Mouse (Mus musculus): Measurements from ENCODE around the gene Ppp1r13b. TPM values are rescaled to one million over a fixed set of nuclear protein-coding genes. Genes with fewer than 3 reads are reported as not detected.
A peak's percentile ranks its signal among the peaks of the same experiment; 100 is the strongest.

Gene Ppp1r13b
- polyA plus RNA-seq, 1 experiment: 32.1 TPM

DNA sequence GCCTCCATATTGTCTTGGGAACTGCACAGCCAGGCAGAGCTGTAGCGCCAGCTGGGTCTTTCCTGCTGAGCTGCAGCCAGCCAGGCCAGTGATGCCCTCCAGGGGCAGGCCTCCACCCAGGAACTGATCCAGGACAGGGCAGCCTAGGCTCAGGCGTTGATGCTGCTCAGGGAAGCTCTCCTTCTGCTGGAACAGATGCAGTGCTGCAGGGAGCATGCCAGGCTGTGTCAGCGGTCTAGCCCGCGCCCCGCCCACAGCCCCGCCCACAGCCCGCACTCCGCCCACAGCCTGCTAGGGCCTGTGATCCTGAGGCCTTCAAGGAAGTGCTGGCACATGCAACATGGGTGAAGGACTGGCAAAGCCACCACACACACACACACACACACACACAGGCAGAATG lies 98.1 kb downstream of the Ppp1r13b start:
- peak overlapping the region; percentile 6; the same call in 1 of the 2 replicates for H3K4me3 ChIP-seq (ENCODE audit: insufficient read depth, low read length)
- H3K4me1 ChIP-seq (ENCODE audit: control insufficient read depth, insufficient read depth, low read length): peaks cover 8% of the 10 kb centered on the region; the same call in 1 of the 2 replicates
- TF ChIP-seq CTCF (IDR thresholded peaks at IDR 0.05; ENCODE audit: extremely low read depth, insufficient read depth, low read length): no peak
- peak; percentile 66; the same call in 1 of the 2 replicates for TF ChIP-seq POLR2A (IDR thresholded peaks at IDR 0.05; ENCODE audit: extremely low read depth, insufficient read depth, low read length)
- peak overlapping the region; percentile 33 for H3K27ac ChIP-seq (ENCODE audit: insufficient read depth, low read length)

DNA sequence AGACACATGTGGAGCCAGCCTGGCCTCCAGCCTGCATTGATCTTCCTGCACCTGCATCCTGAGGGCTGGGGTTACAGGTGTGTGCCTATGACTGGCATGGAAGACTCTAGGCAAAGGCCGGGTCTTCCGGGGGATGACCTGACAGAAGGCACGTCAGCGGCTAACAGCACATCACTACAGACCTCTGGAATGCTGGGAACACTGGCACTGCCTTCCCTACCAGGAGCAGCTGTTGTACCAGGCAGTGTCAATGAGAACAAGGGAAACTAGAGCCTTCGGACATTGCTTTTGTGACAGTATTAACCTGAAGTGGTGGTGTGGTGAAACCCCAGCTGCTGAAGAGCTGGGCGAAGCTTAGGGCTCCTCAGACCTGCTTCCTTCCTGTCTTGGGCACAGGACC lies 99.1 kb downstream of the Ppp1r13b start:
- Histone ChIP-seq H3K27ac (ENCODE audit: insufficient read depth, low read length) (peak overlapping the region; percentile 33; the same call in 1 of the 2 replicates), H3K4me3 (ENCODE audit: insufficient read depth, low read length) (peak overlapping the region; percentile 6; the same call in 1 of the 2 replicates), H3K4me1 (ENCODE audit: control insufficient read depth, insufficient read depth, low read length) (peaks cover 8% of the 10 kb centered on the region; the same call in 1 of the 2 replicates)
- TF ChIP-seq CTCF (IDR thresholded peaks at IDR 0.05; ENCODE audit: extremely low read depth, insufficient read depth, low read length) (no peak), POLR2A (IDR thresholded peaks at IDR 0.05; ENCODE audit: extremely low read depth, insufficient read depth, low read length) (no peak)

DNA sequence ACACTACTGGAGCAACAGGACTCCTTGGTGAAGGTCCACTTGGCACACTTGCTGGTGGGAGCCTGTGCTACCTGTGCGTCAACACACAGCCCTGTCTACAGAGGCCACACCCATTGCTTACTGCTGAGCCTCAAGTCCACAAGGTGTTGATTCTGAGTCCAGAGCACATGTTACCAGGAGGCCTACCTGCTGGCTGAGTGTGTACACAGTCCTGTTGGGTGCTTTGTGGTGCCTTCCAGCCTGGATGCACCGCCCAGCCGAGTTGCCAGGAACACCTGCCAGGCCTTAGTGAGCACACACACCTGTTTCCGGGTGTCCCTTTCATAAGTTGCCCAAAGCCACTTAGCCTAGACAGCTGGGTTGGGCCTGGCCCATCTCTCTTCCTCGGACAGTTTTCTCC lies 104.4 kb downstream of the Ppp1r13b start:
- Histone ChIP-seq H3K27ac (ENCODE audit: insufficient read depth, low read length) (no peak overlapping the region), H3K4me3 (ENCODE audit: insufficient read depth, low read length) (no peak overlapping the region), H3K4me1 (ENCODE audit: control insufficient read depth, insufficient read depth, low read length) (peaks cover 11% of the 10 kb centered on the region)
- no peak for TF ChIP-seq POLR2A (IDR thresholded peaks at IDR 0.05; ENCODE audit: extremely low read depth, insufficient read depth, low read length)
- no peak for TF ChIP-seq CTCF (IDR thresholded peaks at IDR 0.05; ENCODE audit: extremely low read depth, insufficient read depth, low read length)

DNA sequence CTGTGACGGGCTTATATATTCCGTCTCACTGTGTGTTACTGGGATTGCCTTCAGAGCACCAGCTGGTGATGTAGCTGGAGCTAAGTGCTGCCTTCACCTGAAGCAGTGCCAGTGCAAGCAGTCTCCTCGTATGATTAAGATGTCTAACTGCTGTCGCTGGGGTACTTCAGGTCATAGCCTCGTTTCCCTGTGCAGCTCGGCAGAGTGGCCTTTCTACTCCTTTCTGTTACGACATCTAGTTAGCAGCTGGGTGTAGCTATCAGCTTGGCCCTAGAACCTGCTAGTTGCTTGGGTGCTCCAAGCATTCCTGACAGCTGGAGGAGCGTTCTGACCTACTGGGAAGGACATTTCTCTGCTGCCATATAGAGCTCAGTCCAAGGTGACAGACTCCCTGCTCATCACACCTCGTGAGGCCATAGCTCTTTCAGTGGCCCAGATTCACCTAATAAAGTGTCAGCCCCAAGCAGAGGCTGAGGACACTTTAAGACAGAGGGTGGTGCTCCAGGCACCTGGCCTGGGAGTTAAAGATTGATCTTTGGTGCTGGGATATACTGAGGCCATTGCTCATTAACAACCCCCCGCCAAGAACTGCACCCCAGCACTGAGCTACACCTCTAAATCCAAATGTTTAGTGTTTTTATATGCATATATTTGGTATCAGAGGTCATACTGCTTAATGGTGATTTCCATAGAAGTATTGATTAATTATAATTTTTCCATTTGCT lies 107.3 kb downstream of the Ppp1r13b start:
- Histone ChIP-seq H3K27ac (ENCODE audit: insufficient read depth, low read length) (no peak overlapping the region), H3K4me1 (ENCODE audit: control insufficient read depth, insufficient read depth, low read length) (peaks cover 9% of the 10 kb centered on the region), H3K4me3 (ENCODE audit: insufficient read depth, low read length) (no peak overlapping the region)
- TF ChIP-seq CTCF (IDR thresholded peaks at IDR 0.05; ENCODE audit: extremely low read depth, insufficient read depth, low read length) (no peak), POLR2A (IDR thresholded peaks at IDR 0.05; ENCODE audit: extremely low read depth, insufficient read depth, low read length) (no peak)

DNA sequence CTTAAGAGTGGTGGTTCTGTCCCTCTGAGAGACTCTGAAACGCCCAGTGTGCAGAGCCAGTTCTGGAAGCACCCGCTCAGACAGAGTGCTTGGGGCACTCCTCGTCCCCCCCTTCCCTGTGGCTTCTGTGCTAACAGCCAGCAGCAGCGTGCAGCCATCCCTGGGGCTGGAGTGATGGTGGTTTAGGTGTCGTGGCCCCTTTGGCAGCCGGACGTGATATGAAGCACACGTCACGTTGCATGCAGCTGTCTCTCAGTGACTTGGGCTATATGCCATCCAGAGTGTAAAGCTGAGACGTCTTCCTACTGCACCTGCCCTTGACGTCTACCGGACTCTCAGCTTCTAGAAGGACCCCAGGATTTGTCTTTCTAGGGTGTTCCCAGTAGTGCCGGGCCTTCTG lies 109.4 kb downstream of the Ppp1r13b start:
- no peak overlapping the region for H3K27ac ChIP-seq (ENCODE audit: insufficient read depth, low read length)
- H3K4me1 ChIP-seq (ENCODE audit: control insufficient read depth, insufficient read depth, low read length): peaks cover 11% of the 10 kb centered on the region
- H3K4me3 ChIP-seq (ENCODE audit: insufficient read depth, low read length): no peak overlapping the region
- TF ChIP-seq POLR2A (IDR thresholded peaks at IDR 0.05; ENCODE audit: extremely low read depth, insufficient read depth, low read length) (no peak), CTCF (IDR thresholded peaks at IDR 0.05; ENCODE audit: extremely low read depth, insufficient read depth, low read length) (no peak)

DNA sequence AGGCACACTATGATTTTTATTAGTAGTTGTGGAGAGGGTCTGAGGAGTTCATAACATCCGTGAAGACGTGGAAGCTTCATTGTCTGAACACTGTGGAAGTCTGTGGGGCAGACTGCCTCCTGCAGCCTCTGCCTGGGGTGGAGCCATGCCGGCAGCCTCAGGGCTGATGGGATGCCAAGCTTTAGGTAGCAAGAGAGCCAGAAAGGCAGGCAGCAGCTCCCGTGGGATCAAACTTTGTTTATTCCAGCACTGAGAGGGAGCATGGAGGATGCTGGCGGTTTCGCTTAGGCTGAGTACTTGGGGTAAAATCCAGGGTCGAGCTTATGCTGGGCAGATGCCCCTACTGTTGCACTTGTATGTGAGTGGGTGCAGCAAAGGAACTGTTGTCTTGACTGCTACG lies 110.7 kb downstream of the Ppp1r13b start:
- Histone ChIP-seq H3K27ac (ENCODE audit: insufficient read depth, low read length) (no peak overlapping the region), H3K4me1 (ENCODE audit: control insufficient read depth, insufficient read depth, low read length) (peaks cover 11% of the 10 kb centered on the region), H3K4me3 (ENCODE audit: insufficient read depth, low read length) (no peak overlapping the region)
- TF ChIP-seq CTCF (IDR thresholded peaks at IDR 0.05; ENCODE audit: extremely low read depth, insufficient read depth, low read length) (no peak), POLR2A (IDR thresholded peaks at IDR 0.05; ENCODE audit: extremely low read depth, insufficient read depth, low read length) (no peak)

DNA sequence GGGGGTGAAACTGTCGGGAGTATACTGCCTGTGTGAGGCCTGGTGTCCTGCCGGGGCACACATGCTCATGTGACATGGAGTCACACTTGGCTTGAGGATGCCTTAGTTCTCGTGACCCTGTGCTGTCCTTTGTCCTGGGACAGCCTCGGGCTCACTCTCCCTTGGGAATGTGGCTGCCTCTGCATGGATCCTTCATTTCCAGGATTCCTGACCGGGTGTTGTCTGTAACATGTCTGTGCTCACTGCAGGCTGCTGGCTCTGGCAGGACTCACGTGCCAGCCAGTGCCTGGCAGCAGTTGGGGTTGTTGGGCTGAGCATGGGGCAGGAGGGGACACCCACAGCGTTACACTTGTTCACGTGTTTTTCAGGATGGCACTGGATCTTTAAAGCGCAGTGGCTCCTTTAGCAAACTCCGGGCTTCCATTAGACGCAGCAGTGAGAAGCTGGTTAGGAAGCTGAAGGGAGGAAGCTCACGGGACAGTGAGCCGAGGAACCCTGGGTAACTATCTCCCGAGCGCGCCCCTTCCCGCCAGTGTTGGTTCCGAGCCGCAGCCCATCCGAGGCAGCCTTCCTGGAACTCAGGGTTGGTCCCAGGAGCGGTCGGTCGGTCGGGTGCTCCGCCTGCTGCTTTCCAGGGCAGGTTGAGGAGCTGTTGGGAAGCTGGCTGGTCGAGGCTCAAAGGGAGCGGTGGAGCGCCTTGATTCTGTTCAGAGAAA lies 112.6 kb downstream of the Ppp1r13b start:
- Histone ChIP-seq H3K4me3 (ENCODE audit: insufficient read depth, low read length) (no peak overlapping the region), H3K27ac (ENCODE audit: insufficient read depth, low read length) (no peak overlapping the region), H3K4me1 (ENCODE audit: control insufficient read depth, insufficient read depth, low read length) (peaks cover 7% of the 10 kb centered on the region)
- TF ChIP-seq POLR2A (IDR thresholded peaks at IDR 0.05; ENCODE audit: extremely low read depth, insufficient read depth, low read length) (no peak), CTCF (IDR thresholded peaks at IDR 0.05; ENCODE audit: extremely low read depth, insufficient read depth, low read length) (no peak)

DNA sequence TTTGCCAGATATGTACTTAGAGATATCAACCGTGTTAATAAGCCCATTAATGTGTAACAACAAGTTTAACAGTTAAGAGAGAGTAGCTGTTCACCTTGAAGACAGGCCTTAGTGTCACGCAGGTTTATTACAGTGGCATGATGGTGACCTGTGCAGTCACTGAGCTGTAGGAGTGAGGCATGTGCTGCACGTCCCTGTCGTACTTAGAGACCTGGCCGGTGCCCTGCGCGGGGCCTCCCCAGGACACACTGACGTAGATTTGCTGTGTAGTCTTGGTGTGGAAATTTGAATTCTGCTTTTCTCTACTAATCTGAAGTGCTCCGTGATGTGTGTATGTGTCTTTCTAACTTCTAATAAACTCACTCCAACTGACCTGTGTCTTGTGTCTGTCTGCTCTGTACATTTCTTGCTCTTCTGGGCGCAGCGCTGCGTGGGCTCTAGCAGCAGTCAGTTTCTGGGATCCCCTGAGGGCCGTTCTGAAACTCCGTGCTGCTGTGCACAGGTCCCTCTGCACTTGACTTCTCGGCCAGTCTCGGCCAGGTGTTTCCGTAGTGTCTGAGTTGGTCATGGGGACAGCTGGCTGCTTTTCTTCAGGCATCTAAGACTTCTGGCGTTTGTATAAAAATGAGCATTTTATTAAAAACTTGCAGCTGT lies 113.3 kb downstream of the Ppp1r13b start:
- H3K4me3 ChIP-seq (ENCODE audit: insufficient read depth, low read length): no peak overlapping the region
- H3K27ac ChIP-seq (ENCODE audit: insufficient read depth, low read length): no peak overlapping the region
- no peak for TF ChIP-seq POLR2A (IDR thresholded peaks at IDR 0.05; ENCODE audit: extremely low read depth, insufficient read depth, low read length)
- TF ChIP-seq CTCF (IDR thresholded peaks at IDR 0.05; ENCODE audit: extremely low read depth, insufficient read depth, low read length): no peak
- peaks cover 5% of the 10 kb centered on the region for H3K4me1 ChIP-seq (ENCODE audit: control insufficient read depth, insufficient read depth, low read length)

DNA sequence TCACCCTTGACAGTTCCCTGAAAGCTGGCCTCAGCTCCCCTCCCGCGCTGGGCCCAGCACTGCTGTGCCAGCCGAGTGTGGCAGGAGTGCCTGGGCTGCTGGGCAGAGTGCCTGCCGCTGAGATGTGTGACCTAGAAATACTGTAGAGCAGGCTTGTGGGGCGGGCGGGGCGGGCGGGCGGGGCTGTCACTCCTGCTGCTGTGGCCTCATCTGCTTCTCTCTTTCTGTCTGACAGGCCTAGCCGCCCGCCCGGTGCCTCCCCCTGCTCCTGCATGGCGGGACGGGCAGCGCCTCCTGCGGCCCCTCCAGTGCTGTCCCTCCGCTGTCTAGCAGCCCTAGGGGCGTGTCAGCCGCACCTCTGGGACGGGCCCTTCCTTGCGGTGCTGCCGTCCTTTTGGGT lies 113.8 kb downstream of the Ppp1r13b start:
- no peak overlapping the region for H3K4me3 ChIP-seq (ENCODE audit: insufficient read depth, low read length)
- TF ChIP-seq POLR2A (IDR thresholded peaks at IDR 0.05; ENCODE audit: extremely low read depth, insufficient read depth, low read length) (no peak), CTCF (IDR thresholded peaks at IDR 0.05; ENCODE audit: extremely low read depth, insufficient read depth, low read length) (no peak)
- peaks cover 5% of the 10 kb centered on the region for H3K4me1 ChIP-seq (ENCODE audit: control insufficient read depth, insufficient read depth, low read length)
- no peak overlapping the region for H3K27ac ChIP-seq (ENCODE audit: insufficient read depth, low read length)
